Mouse (Mus musculus): ENCODE measurements around the gene Gm2a. TPM values are rescaled to one million over a fixed set of nuclear protein-coding genes. Genes with fewer than 3 reads are reported as not detected.
A peak's percentile ranks its signal among the peaks of the same experiment; 100 is the strongest.
"Not testable (repeated sequence)": the region's sequence is repeated elsewhere in the genome, so short reads cannot be mapped to it uniquely, and the experiment has no call there.

The Gm2a gene
- polyA plus RNA-seq, 1 experiment from 2014 or later: 55.7 TPM

GRCm38 (mm10) chr11:55106636-55107035 lies 8.7 kb downstream of the Gm2a start:
- WGBS: 88% methylated on average over 1 of the region's 1 CpGs
- ATAC-seq (ENCODE audit: insufficient number of reproducible peaks, insufficient read depth, low FRiP score, low read depth): no peak
- Histone ChIP-seq H3K27me3 (ENCODE audit: control insufficient read depth, insufficient read depth, low read length) (no peaks in the 10 kb centered on the region), H3K27ac (replicated peaks in 1 of 2; ENCODE audit: control insufficient read depth in 1 of 2, insufficient read depth in 1 of 2, low read depth in 2 of 2, low read length in 2 of 2) (no peak overlapping the region), H3K4me3 (ENCODE audit: control insufficient read depth in 1 of 2, insufficient read depth in 1 of 2, low read depth in 1 of 2, low read length in 2 of 2) (no peak overlapping the region), H3K9me3 (ENCODE audit: control insufficient read depth, low read length) (no peaks in the 10 kb centered on the region), H3K36me3 (ENCODE audit: control insufficient read depth, insufficient read depth, low read length) (peaks cover 35% of the 10 kb centered on the region), H3K4me1 (ENCODE audit: control insufficient read depth in 2 of 2, insufficient read depth in 2 of 2, low read length in 2 of 2) (peaks cover 0 to 10% of the 10 kb centered on the region in 2 experiments; a peak in 3 of 4 replicates), H3K4me2 (ENCODE audit: low read length) (no peak overlapping the region), H3K9ac (ENCODE audit: low read length) (no peak overlapping the region)

- no peak overlapping the region for H3K4me3 ChIP-seq (ENCODE audit: control insufficient read depth in 1 of 2, insufficient read depth in 1 of 2, low read depth in 1 of 2, low read length in 2 of 2)
- no peak overlapping the region for H3K27ac ChIP-seq (replicated peaks in 1 of 2; ENCODE audit: control insufficient read depth in 1 of 2, insufficient read depth in 1 of 2, low read depth in 2 of 2, low read length in 2 of 2)
- peaks cover 2 to 21% of the 10 kb centered on the region in 2 experiments for H3K4me1 ChIP-seq (ENCODE audit: control insufficient read depth in 2 of 2, insufficient read depth in 2 of 2, low read length in 2 of 2)
- no peak overlapping the region for H3K4me2 ChIP-seq (ENCODE audit: low read length)
- H3K27me3 ChIP-seq (ENCODE audit: control insufficient read depth, insufficient read depth, low read length): no peaks in the 10 kb centered on the region
- peaks cover 26% of the 10 kb centered on the region; the same call in 1 of the 2 replicates for H3K36me3 ChIP-seq (ENCODE audit: control insufficient read depth, insufficient read depth, low read length)
- no peak overlapping the region for H3K9ac ChIP-seq (ENCODE audit: low read length)
- ATAC-seq (ENCODE audit: insufficient number of reproducible peaks, insufficient read depth, low FRiP score, low read depth): no peak
- H3K9me3 ChIP-seq (ENCODE audit: control insufficient read depth, low read length): no peaks in the 10 kb centered on the region
- 78% methylated on average over 7 of the region's 7 CpGs for WGBS
These were observed 11.8 kb downstream of the Gm2a start for GRCm38 (mm10) chr11:55109521-55110300.

GRCm38 (mm10) chr11:55110566-55111169 lies 12.8 kb downstream of the Gm2a start:
- peaks cover 19% of the 10 kb centered on the region; the same call in 1 of the 2 replicates for H3K36me3 ChIP-seq (ENCODE audit: control insufficient read depth, insufficient read depth, low read length)
- no peaks in the 10 kb centered on the region for H3K9me3 ChIP-seq (ENCODE audit: control insufficient read depth, low read length)
- WGBS: 65% methylated on average over 7 of the region's 7 CpGs
- H3K4me2 ChIP-seq (ENCODE audit: low read length): no peak overlapping the region
- no peak for ATAC-seq (ENCODE audit: insufficient number of reproducible peaks, insufficient read depth, low FRiP score, low read depth)
- H3K27me3 ChIP-seq (ENCODE audit: control insufficient read depth, insufficient read depth, low read length): no peaks in the 10 kb centered on the region
- no peak overlapping the region for H3K4me3 ChIP-seq (ENCODE audit: control insufficient read depth in 1 of 2, insufficient read depth in 1 of 2, low read depth in 1 of 2, low read length in 2 of 2)
- peaks cover 2 to 21% of the 10 kb centered on the region in 2 experiments for H3K4me1 ChIP-seq (ENCODE audit: control insufficient read depth in 2 of 2, insufficient read depth in 2 of 2, low read length in 2 of 2)
- no peak overlapping the region for H3K9ac ChIP-seq (ENCODE audit: low read length)
- no peak overlapping the region for H3K27ac ChIP-seq (replicated peaks in 1 of 2; ENCODE audit: control insufficient read depth in 1 of 2, insufficient read depth in 1 of 2, low read depth in 2 of 2, low read length in 2 of 2)

GRCm38 (mm10) chr11:55113209-55113860 lies 15.4 kb downstream of the Gm2a start:
- peak overlapping the region; percentile 25; the same call in 1 of the 2 replicates for H3K4me2 ChIP-seq (ENCODE audit: low read length)
- H3K9ac ChIP-seq (ENCODE audit: low read length): no peak overlapping the region
- no peak overlapping the region for H3K4me3 ChIP-seq (ENCODE audit: control insufficient read depth in 1 of 2, insufficient read depth in 1 of 2, low read depth in 1 of 2, low read length in 2 of 2)
- H3K36me3 ChIP-seq (ENCODE audit: control insufficient read depth, insufficient read depth, low read length): peaks cover 12% of the 10 kb centered on the region; the same call in 1 of the 2 replicates
- ATAC-seq (ENCODE audit: insufficient number of reproducible peaks, insufficient read depth, low FRiP score, low read depth): peak; percentile 58; the same call in 1 of the 2 replicates
- H3K27ac ChIP-seq (replicated peaks in 1 of 2; ENCODE audit: control insufficient read depth in 1 of 2, insufficient read depth in 1 of 2, low read depth in 2 of 2, low read length in 2 of 2): peak overlapping the region; percentile 82 to 93
- 37% methylated on average over 7 of the region's 7 CpGs for WGBS
- no peaks in the 10 kb centered on the region for H3K27me3 ChIP-seq (ENCODE audit: control insufficient read depth, insufficient read depth, low read length)
- H3K4me1 ChIP-seq (ENCODE audit: control insufficient read depth in 2 of 2, insufficient read depth in 2 of 2, low read length in 2 of 2): peaks cover 2 to 21% of the 10 kb centered on the region in 2 experiments
- H3K9me3 ChIP-seq (ENCODE audit: control insufficient read depth, low read length): no peaks in the 10 kb centered on the region

GRCm38 (mm10) chr11:55113861-55114250 lies 15.9 kb downstream of the Gm2a start:
- H3K36me3 ChIP-seq (ENCODE audit: control insufficient read depth, insufficient read depth, low read length); H3K9ac ChIP-seq (ENCODE audit: low read length); H3K4me3 ChIP-seq (ENCODE audit: control insufficient read depth in 1 of 2, insufficient read depth in 1 of 2, low read depth in 1 of 2, low read length in 2 of 2); H3K9me3 ChIP-seq (ENCODE audit: control insufficient read depth, low read length); H3K27me3 ChIP-seq (ENCODE audit: control insufficient read depth, insufficient read depth, low read length): not testable (repeated sequence)
- peak; percentile 32 for ATAC-seq (ENCODE audit: insufficient number of reproducible peaks, insufficient read depth, low FRiP score, low read depth)
- Histone ChIP-seq H3K4me2 (ENCODE audit: low read length) (peak overlapping the region; percentile 25; the same call in 1 of the 2 replicates), H3K4me1 (ENCODE audit: control insufficient read depth in 2 of 2, insufficient read depth in 2 of 2, low read length in 2 of 2) (peaks cover 2 to 21% of the 10 kb centered on the region in 2 experiments), H3K27ac (replicated peaks in 1 of 2; ENCODE audit: control insufficient read depth in 1 of 2, insufficient read depth in 1 of 2, low read depth in 2 of 2, low read length in 2 of 2) (peak overlapping the region; percentile 82 to 93)
- WGBS: 20% methylated on average over 4 of the region's 4 CpGs

GRCm38 (mm10) chr11:55114291-55114690 lies 16.4 kb downstream of the Gm2a start:
- no peaks in the 10 kb centered on the region for H3K27me3 ChIP-seq (ENCODE audit: control insufficient read depth, insufficient read depth, low read length)
- H3K4me3 ChIP-seq (ENCODE audit: control insufficient read depth in 1 of 2, insufficient read depth in 1 of 2, low read depth in 1 of 2, low read length in 2 of 2): no peak overlapping the region
- H3K4me2 ChIP-seq (ENCODE audit: low read length): no peak overlapping the region
- no peak for ATAC-seq (ENCODE audit: insufficient number of reproducible peaks, insufficient read depth, low FRiP score, low read depth)
- 23% methylated on average over 2 of the region's 2 CpGs for WGBS
- H3K9me3 ChIP-seq (ENCODE audit: control insufficient read depth, low read length): no peaks in the 10 kb centered on the region
- peaks cover 2 to 21% of the 10 kb centered on the region in 2 experiments for H3K4me1 ChIP-seq (ENCODE audit: control insufficient read depth in 2 of 2, insufficient read depth in 2 of 2, low read length in 2 of 2)
- 0 out of 2 replicates have a peak, but pooled peaks cover 3% of the 10 kb centered on the region for H3K36me3 ChIP-seq (ENCODE audit: control insufficient read depth, insufficient read depth, low read length)
- H3K27ac ChIP-seq (replicated peaks in 1 of 2; ENCODE audit: control insufficient read depth in 1 of 2, insufficient read depth in 1 of 2, low read depth in 2 of 2, low read length in 2 of 2): peak overlapping the region; percentile 49 to 63
- H3K9ac ChIP-seq (ENCODE audit: low read length): no peak overlapping the region

GRCm38 (mm10) chr11:55116004-55116403 lies 18.1 kb downstream of the Gm2a start:
- Histone ChIP-seq H3K27me3 (ENCODE audit: control insufficient read depth, insufficient read depth, low read length) (no peaks in the 10 kb centered on the region), H3K36me3 (ENCODE audit: control insufficient read depth, insufficient read depth, low read length) (no peaks in the 10 kb centered on the region), H3K9ac (ENCODE audit: low read length) (no peak overlapping the region), H3K9me3 (ENCODE audit: control insufficient read depth, low read length) (peaks cover 3% of the 10 kb centered on the region; the same call in 1 of the 2 replicates), H3K4me2 (ENCODE audit: low read length) (no peak overlapping the region), H3K27ac (replicated peaks in 1 of 2; ENCODE audit: control insufficient read depth in 1 of 2, insufficient read depth in 1 of 2, low read depth in 2 of 2, low read length in 2 of 2) (no peak overlapping the region), H3K4me3 (ENCODE audit: control insufficient read depth in 1 of 2, insufficient read depth in 1 of 2, low read depth in 1 of 2, low read length in 2 of 2) (no peak overlapping the region), H3K4me1 (ENCODE audit: control insufficient read depth in 2 of 2, insufficient read depth in 2 of 2, low read length in 2 of 2) (peaks cover 2 to 11% of the 10 kb centered on the region in 2 experiments)
- ATAC-seq (ENCODE audit: insufficient number of reproducible peaks, insufficient read depth, low FRiP score, low read depth): no peak
- 78% methylated on average over 3 of the region's 3 CpGs for WGBS
